Mouse (Mus musculus): ENCODE measurements around the gene Ssbp4.

- TF ChIP-seq CTCF (IDR thresholded peaks at IDR 0.05; ENCODE audit: borderline replicate concordance, insufficient read depth, low read length): no peak
- no peak for TF ChIP-seq POLR2A (IDR thresholded peaks at IDR 0.05; ENCODE audit: low read depth, low read length)
Measured at GRCm38 (mm10) chr8:70656193-70656790, 47.6 kb upstream of the Ssbp4 start.
